Mouse (Mus musculus): ENCODE data around the gene Ccdc159. TPM values are rescaled to one million over a fixed set of nuclear protein-coding genes. Genes with fewer than 3 reads are reported as not detected.

Ccdc159 gene
- polyA plus RNA-seq, 1 experiment = 14.7 TPM

DNA sequence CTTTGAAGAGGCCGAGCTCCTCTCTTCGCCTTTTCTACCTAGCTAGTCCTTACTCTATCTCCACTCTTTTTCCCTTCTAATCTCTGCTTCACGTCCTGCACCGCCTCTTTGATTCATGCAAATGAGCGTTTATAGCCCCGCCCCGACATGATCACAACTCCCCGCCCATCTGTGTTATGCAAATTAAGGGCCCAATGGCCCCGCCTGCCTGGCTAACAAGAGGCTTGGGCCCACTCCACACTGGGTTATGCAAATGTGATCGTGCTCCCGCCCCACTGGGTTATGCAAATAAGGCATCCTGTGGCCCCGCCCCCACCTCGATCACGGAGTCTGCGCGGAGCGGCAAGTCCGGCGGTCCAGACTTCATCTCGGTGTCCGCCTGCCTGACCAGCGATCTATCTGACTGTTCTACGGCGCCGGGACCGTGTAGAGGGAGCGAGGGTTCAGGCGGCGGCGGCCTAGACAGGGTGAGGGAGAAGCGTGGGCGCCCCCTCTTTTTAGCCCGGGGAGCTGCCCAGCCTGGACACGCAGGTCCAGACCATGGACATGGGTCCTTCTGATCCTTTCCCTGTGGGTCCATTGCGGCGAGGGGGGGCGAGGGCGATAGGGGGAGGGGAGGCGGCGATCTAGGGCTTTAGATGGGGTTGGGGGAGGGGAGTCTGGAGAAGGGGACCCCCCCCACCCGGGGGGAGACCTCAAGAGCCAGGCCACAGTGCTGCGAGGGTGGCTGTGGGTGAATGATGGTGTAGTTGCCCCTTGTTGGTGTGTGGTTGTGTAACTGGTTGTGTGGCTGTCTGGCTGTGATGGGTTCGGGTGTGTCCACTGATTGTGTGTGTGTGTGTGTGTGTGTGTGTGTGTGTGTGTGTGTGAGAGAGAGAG lies 9.7 kb downstream of the Ccdc159 start, which contains the start of gene Plppr2:
Gene Plppr2 (plus strand): TSS at position 342 of the 879 bp plus-strand sequence.
- WGBS = under 1% methylated on average over 42 of the region's 43 CpGs
- TF ChIP-seq CTCF (IDR thresholded peaks at IDR 0.05; ENCODE audit: borderline replicate concordance, insufficient read depth, low read depth, low read length) (no peak), POLR2A (IDR thresholded peaks at IDR 0.05; ENCODE audit: borderline replicate concordance, insufficient read depth, low read length) (peak; percentile 84)

DNA sequence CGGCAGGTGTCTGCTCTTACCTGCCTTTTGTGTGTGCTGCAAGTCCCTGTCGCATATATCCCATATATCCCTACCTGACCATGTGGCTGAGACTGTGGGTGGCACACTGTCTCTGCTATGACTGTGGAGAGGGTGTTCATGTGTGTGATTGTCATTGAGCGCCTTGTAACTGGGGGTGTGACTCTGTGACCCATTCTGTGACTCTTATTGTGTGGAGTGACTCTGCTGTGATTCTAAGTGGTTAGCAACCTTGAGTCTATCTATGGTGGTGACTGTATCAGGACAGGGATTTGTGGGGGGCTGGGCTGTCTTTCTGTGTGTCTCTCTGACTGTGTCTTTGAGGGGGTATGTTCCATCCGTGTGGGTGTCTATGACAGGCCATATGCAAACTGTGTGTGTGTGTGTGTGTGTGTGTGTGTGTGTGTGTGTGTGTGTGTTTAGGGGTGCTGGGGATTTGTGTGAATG lies 10.5 kb downstream of the Ccdc159 start:
- Histone ChIP-seq H3K27ac (ENCODE audit: insufficient read depth, low read length) (no peak overlapping the region), H3K27me3 (ENCODE audit: control insufficient read depth, insufficient read depth, low read length) (no peaks in the 10 kb centered on the region), H3K4me3 (replicated peaks; ENCODE audit: insufficient read depth, low read depth, low read length) (peak overlapping the region; percentile 80), H3K4me1 (ENCODE audit: control insufficient read depth, insufficient read depth, low read length) (peaks cover 23% of the 10 kb centered on the region)
- DNase-seq = no peak
- 19% methylated on average over 4 of the region's 4 CpGs for WGBS
- TF ChIP-seq POLR2A (IDR thresholded peaks at IDR 0.05; ENCODE audit: borderline replicate concordance, insufficient read depth, low read length) (no peak), CTCF (IDR thresholded peaks at IDR 0.05; ENCODE audit: borderline replicate concordance, insufficient read depth, low read depth, low read length) (no peak)

More for the DNA sequence above, 9.7 kb downstream of the Ccdc159 start, which contains the start of gene Plppr2:
- Histone ChIP-seq H3K27ac (ENCODE audit: insufficient read depth, low read length) (no peak within 1 kb of the TSS), H3K4me3 (replicated peaks; ENCODE audit: insufficient read depth, low read depth, low read length) (peak within 1 kb of the TSS; percentile 80), H3K27me3 (ENCODE audit: control insufficient read depth, insufficient read depth, low read length) (no peaks in the 10 kb centered on the region), H3K4me1 (ENCODE audit: control insufficient read depth, insufficient read depth, low read length) (peaks cover 25% of the 10 kb centered on the region)
- peak; percentile 99 to 100 for DNase-seq

- Histone ChIP-seq H3K27me3 (ENCODE audit: control insufficient read depth, insufficient read depth, low read length) (no peaks in the 10 kb centered on the region), H3K4me1 (ENCODE audit: control insufficient read depth, insufficient read depth, low read length) (peaks cover 19% of the 10 kb centered on the region), H3K4me3 (replicated peaks; ENCODE audit: insufficient read depth, low read depth, low read length) (peak overlapping the region; percentile 80), H3K27ac (ENCODE audit: insufficient read depth, low read length) (no peak overlapping the region)
- peak in 1 of 2 experiments; percentile 42 for DNase-seq
- WGBS = 45% methylated on average over 4 of the region's 4 CpGs
- no peak for TF ChIP-seq CTCF (IDR thresholded peaks at IDR 0.05; ENCODE audit: borderline replicate concordance, insufficient read depth, low read depth, low read length)
- TF ChIP-seq POLR2A (IDR thresholded peaks at IDR 0.05; ENCODE audit: borderline replicate concordance, insufficient read depth, low read length) = no peak
Observed at GRCm38 (mm10) chr9:21938234-21938855, 11.1 kb downstream of the Ccdc159 start.

DNA sequence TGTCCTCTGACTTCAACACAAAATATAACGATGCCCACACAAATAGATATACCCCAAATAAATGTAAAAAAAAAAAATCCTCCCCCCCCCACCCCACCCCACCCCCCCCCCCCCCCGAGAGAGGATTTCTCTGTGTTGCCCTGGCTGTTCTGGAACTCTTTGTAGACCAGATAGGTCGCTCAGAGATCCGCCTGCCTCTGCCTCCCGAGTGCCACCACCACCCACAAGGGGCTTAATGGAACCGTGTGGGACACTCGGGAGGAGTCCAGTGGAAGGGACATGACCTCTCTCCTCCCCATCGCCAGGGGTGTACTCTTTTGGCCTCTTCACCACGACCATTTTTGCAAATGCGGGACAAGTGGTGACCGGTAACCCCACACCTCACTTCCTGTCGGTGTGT lies 15.8 kb downstream of the Ccdc159 start:
- H3K4me1 ChIP-seq (ENCODE audit: control insufficient read depth, insufficient read depth, low read length) = peaks cover 9% of the 10 kb centered on the region
- no peaks in the 10 kb centered on the region for H3K27me3 ChIP-seq (ENCODE audit: control insufficient read depth, insufficient read depth, low read length)
- H3K27ac ChIP-seq (ENCODE audit: insufficient read depth, low read length) = no peak overlapping the region
- no peak for DNase-seq
- TF ChIP-seq POLR2A (IDR thresholded peaks at IDR 0.05; ENCODE audit: borderline replicate concordance, insufficient read depth, low read length) (no peak), CTCF (IDR thresholded peaks at IDR 0.05; ENCODE audit: borderline replicate concordance, insufficient read depth, low read depth, low read length) (no peak)
- WGBS = 77% methylated on average over 12 of the region's 12 CpGs
- H3K4me3 ChIP-seq (replicated peaks; ENCODE audit: insufficient read depth, low read depth, low read length) = no peak overlapping the region

GRCm38 (mm10) chr9:21943638-21944037 lies 16.4 kb downstream of the Ccdc159 start:
- H3K4me3 ChIP-seq (replicated peaks; ENCODE audit: insufficient read depth, low read depth, low read length) = no peak overlapping the region
- H3K27ac ChIP-seq (ENCODE audit: insufficient read depth, low read length) = no peak overlapping the region
- no peaks in the 10 kb centered on the region for H3K27me3 ChIP-seq (ENCODE audit: control insufficient read depth, insufficient read depth, low read length)
- 0 out of 2 replicates have a peak, but pooled peaks cover 3% of the 10 kb centered on the region for H3K4me1 ChIP-seq (ENCODE audit: control insufficient read depth, insufficient read depth, low read length)
- WGBS = 64% methylated on average over 12 of the region's 12 CpGs
- no peak for TF ChIP-seq CTCF (IDR thresholded peaks at IDR 0.05; ENCODE audit: borderline replicate concordance, insufficient read depth, low read depth, low read length)
- TF ChIP-seq POLR2A (IDR thresholded peaks at IDR 0.05; ENCODE audit: borderline replicate concordance, insufficient read depth, low read length) = no peak
- no peak for DNase-seq

GRCm38 (mm10) chr9:21944267-21944666 lies 17.0 kb downstream of the Ccdc159 start:
- no peaks in the 10 kb centered on the region for H3K27me3 ChIP-seq (ENCODE audit: control insufficient read depth, insufficient read depth, low read length)

GRCm38 (mm10) chr9:21947540-21948130 lies 20.4 kb downstream of the Ccdc159 start:
- Histone ChIP-seq H3K27ac (ENCODE audit: insufficient read depth, low read length) (no peak overlapping the region), H3K27me3 (ENCODE audit: control insufficient read depth, insufficient read depth, low read length) (no peaks in the 10 kb centered on the region), H3K4me3 (replicated peaks; ENCODE audit: insufficient read depth, low read depth, low read length) (no peak overlapping the region), H3K4me1 (ENCODE audit: control insufficient read depth, insufficient read depth, low read length) (0 out of 2 replicates have a peak, but pooled peaks cover 3% of the 10 kb centered on the region)
- 39% methylated on average over 28 of the region's 28 CpGs for WGBS
- TF ChIP-seq CTCF (IDR thresholded peaks at IDR 0.05; ENCODE audit: borderline replicate concordance, insufficient read depth, low read depth, low read length) (no peak), POLR2A (IDR thresholded peaks at IDR 0.05; ENCODE audit: borderline replicate concordance, insufficient read depth, low read length) (no peak)
- DNase-seq = no peak

More at GRCm38 (mm10) chr9:21944267-21944666, 17.0 kb downstream of the Ccdc159 start:
- Histone ChIP-seq H3K4me1 (ENCODE audit: control insufficient read depth, insufficient read depth, low read length) (0 out of 2 replicates have a peak, but pooled peaks cover 3% of the 10 kb centered on the region), H3K4me3 (replicated peaks; ENCODE audit: insufficient read depth, low read depth, low read length) (no peak overlapping the region), H3K27ac (ENCODE audit: insufficient read depth, low read length) (no peak overlapping the region)
- peak in 1 of 2 experiments; percentile 20 for DNase-seq
- 35% methylated on average over 23 of the region's 23 CpGs for WGBS
- TF ChIP-seq CTCF (IDR thresholded peaks at IDR 0.05; ENCODE audit: borderline replicate concordance, insufficient read depth, low read depth, low read length) (no peak), POLR2A (IDR thresholded peaks at IDR 0.05; ENCODE audit: borderline replicate concordance, insufficient read depth, low read length) (no peak)
